ENCODE assay signal across 8 mouse cellular contexts in the genomic region with DNA sequence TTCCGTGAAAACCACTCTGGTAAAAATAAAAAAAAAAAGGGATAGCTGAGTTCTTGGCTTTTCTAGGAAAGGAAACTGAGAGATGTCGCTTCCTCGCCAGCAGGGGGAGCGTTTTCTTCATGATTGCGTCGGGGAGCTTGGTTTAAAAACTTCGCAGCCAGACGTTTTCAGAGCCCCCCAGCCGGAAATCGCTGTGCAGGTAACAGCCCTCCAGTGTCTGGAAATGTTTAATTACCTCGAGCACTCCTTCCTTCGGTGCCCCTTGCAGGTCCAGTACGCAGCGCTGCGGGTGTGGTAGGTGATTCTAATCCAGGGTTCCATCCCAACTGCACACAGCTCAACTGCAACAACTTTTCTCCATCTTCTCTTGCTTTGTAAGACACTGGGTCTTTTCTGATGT. TPM values are rescaled to one million over a fixed set of nuclear protein-coding genes. Genes with fewer than 3 reads are reported as not detected.
DNase-seq lines count a peak whose midpoint lies in the region; ATAC-seq and TF ChIP-seq lines count a peak whose summit lies in the region.

Gene Osr1 (plus strand): TSS at position 146 of the 400 bp plus-strand sequence.

- in situ Hi-C loops in Patski (cut with MboI; ENCODE audit: low pct_unique_long_range_greater_than_20kb) = loop anchor here (5.0 to 10.0 kb wide), 5 partner anchors 315 to 967 kb away; no protein-coding TSS in a partner anchor

- peak; percentile 77 for DNase-seq in 3T3-L1 (ENCODE audit: low read depth, low spot score)
- DNase-seq in Patski (ENCODE audit: low read depth, low spot score) = no peak
- DNase-seq in embryo, embryonic 10.5 days (ENCODE audit: low spot score) = peak; percentile 84
- peak; percentile 64 for DNase-seq in heart, adult 8-10 months (ENCODE audit: low spot score)
- peak; percentile 66 for DNase-seq in liver, postnatal 0 days

- no peak for TF ChIP-seq EP300 in liver, postnatal 0 days (IDR thresholded peaks at IDR 0.05; ENCODE audit: low read depth)

- 0% methylated on average over 15 of the region's 15 CpGs for WGBS in kidney, embryonic 14.5 days
- 1% methylated on average over 15 of the region's 15 CpGs for WGBS in liver, postnatal 0 days (ENCODE audit: insufficient replicate concordance)
- WGBS in neural tube, embryonic 13.5 days = under 1% methylated on average over 15 of the region's 15 CpGs

- no peaks in the 10 kb centered on the region for H3K27me3 ChIP-seq in Patski
- H3K27me3 ChIP-seq in kidney, embryonic 14.5 days (ENCODE audit: control insufficient read depth, insufficient read depth, low read length) = peaks cover 16% of the 10 kb centered on the region
- H3K27me3 ChIP-seq in liver, postnatal 0 days (ENCODE audit: insufficient read depth, low read length) = peaks cover 49% of the 10 kb centered on the region
- H3K27me3 ChIP-seq in neural tube, embryonic 13.5 days = peaks cover 74% of the 10 kb centered on the region

- POLR2A ChIA-PET in Patski (lab: Charles Lee) = interaction anchor here (1.3 to 1.6 kb wide), 2 partner anchors 651 to 653 kb away, joined by 3 read pairs; no protein-coding TSS in a partner anchor

- H3K9ac ChIP-seq in kidney, embryonic 14.5 days (ENCODE audit: low read depth, low read length) = peak within 1 kb of the TSS; percentile 2; the same call in 1 of the 2 replicates
- H3K9ac ChIP-seq in liver, postnatal 0 days (replicated peaks) = no peak within 1 kb of the TSS
- H3K9ac ChIP-seq in neural tube, embryonic 13.5 days = no peak within 1 kb of the TSS

- H3K4me2 ChIP-seq in kidney, embryonic 14.5 days (replicated peaks; ENCODE audit: low read depth, low read length) = peak within 1 kb of the TSS; percentile 62
- peak within 1 kb of the TSS; percentile 73 for H3K4me2 ChIP-seq in liver, postnatal 0 days (ENCODE audit: low read depth, low read length)
- H3K4me2 ChIP-seq in neural tube, embryonic 13.5 days = peak within 1 kb of the TSS; percentile 53

- H3K27ac ChIP-seq in kidney, embryonic 14.5 days (ENCODE audit: low read depth, low read length) = no peak within 1 kb of the TSS
- no peak within 1 kb of the TSS for H3K27ac ChIP-seq in liver, postnatal 0 days (ENCODE audit: low read depth)
- H3K27ac ChIP-seq in neural tube, embryonic 13.5 days (replicated peaks) = no peak within 1 kb of the TSS

- ATAC-seq in Patski = no peak
- ATAC-seq in kidney, embryonic 14.5 days (ENCODE audit: low FRiP score, low TSS enrichment) = peak; percentile 17; the same call in 1 of the 2 replicates
- ATAC-seq in liver, postnatal 0 days = no peak
- peak; percentile 42; the same call in 1 of the 2 replicates for ATAC-seq in neural tube, embryonic 13.5 days (ENCODE audit: low read depth)
- ATAC-seq in inflammation-experienced regulatory T-cells, adult 6 months = no peak

- H3K4me3 ChIP-seq in kidney, embryonic 14.5 days (ENCODE audit: low read length) = peak within 1 kb of the TSS; percentile 41
- peak within 1 kb of the TSS; percentile 52 for H3K4me3 ChIP-seq in liver, postnatal 0 days (ENCODE audit: low read depth, low read length)
- H3K4me3 ChIP-seq in neural tube, embryonic 13.5 days = peak within 1 kb of the TSS; percentile 26

- TF ChIP-seq CTCF in Patski (IDR thresholded peaks at IDR 0.05) = peak; percentile 83
- TF ChIP-seq CTCF in liver, postnatal 0 days (IDR thresholded peaks at IDR 0.05; ENCODE audit: low read depth) = peak; percentile 68

- no peaks in the 10 kb centered on the region for H3K9me3 ChIP-seq in kidney, embryonic 14.5 days (ENCODE audit: control insufficient read depth, low read length)
- H3K9me3 ChIP-seq in liver, postnatal 0 days (ENCODE audit: low read length) = no peaks in the 10 kb centered on the region
- H3K9me3 ChIP-seq in neural tube, embryonic 13.5 days = no peaks in the 10 kb centered on the region

- H3K4me1 ChIP-seq in kidney, embryonic 14.5 days (ENCODE audit: control insufficient read depth, insufficient read depth, low read length) = peaks cover 8% of the 10 kb centered on the region
- H3K4me1 ChIP-seq in liver, postnatal 0 days (ENCODE audit: insufficient read depth) = peaks cover 3% of the 10 kb centered on the region; the same call in 1 of the 2 replicates
- H3K4me1 ChIP-seq in neural tube, embryonic 13.5 days (replicated peaks) = peaks cover 21% of the 10 kb centered on the region

- no peaks in the 10 kb centered on the region for H3K36me3 ChIP-seq in kidney, embryonic 14.5 days (ENCODE audit: control insufficient read depth, insufficient read depth, low read length)
- no peaks in the 10 kb centered on the region for H3K36me3 ChIP-seq in liver, postnatal 0 days (replicated peaks; ENCODE audit: insufficient read depth, low read length)
- H3K36me3 ChIP-seq in neural tube, embryonic 13.5 days = no peaks in the 10 kb centered on the region

- CTCF ChIA-PET in Patski (lab: Charles Lee) = interaction anchor here (1.6 to 2.0 kb wide), 4 partner anchors 15 to 868 kb away, joined by 4 to 14 read pairs (median 8); no protein-coding TSS in a partner anchor

RNA-seq across cellular contexts. Expression of gene Osr1, which starts in this region (rescaled TPM):
- polyA plus RNA-seq in Patski (2021) = 0.17 TPM
- 1 to 10 TPM; 2.2 to 4.3 (median 3.5) TPM for total RNA-seq in heart, adult 8-10 months (2022)
- polyA plus RNA-seq in kidney, embryonic 14.5 days (2014; fragmentation: Nextera tagmentation; extraction: Ambion mirVana) = 35.0 and 47.2 TPM in 2 replicates
- polyA plus RNA-seq in liver, postnatal 0 days (2015; fragmentation: Nextera tagmentation; extraction: Ambion mirVana) = 0.12 and 0.27 TPM in 2 replicates
- 12.3 and 15.7 TPM in 2 replicates for polyA plus RNA-seq in neural tube, embryonic 13.5 days (2015; fragmentation: Nextera tagmentation; extraction: Ambion mirVana)
- polyA plus RNA-seq in inflammation-experienced regulatory T-cells, adult 6 months (2017; shearing (Covaris generic)) = not detected

Comparison
In these comparisons a context has a peak if more than half of its experiments do, and no peak if none do; other contexts are left out.
1. RNA of gene Osr1 (polyA plus RNA-seq): 35.0 to 47.2 TPM in kidney, embryonic 14.5 days and 12.3 to 15.7 TPM in neural tube, embryonic 13.5 days; 0.17 TPM in Patski (single experiment), 0.12 to 0.27 TPM in liver, postnatal 0 days and not detected in inflammation-experienced regulatory T-cells, adult 6 months; every median in the first group is over 10 times any median in the second.
2. Peak in DNase-seq, H3K4me3 ChIP-seq and H3K4me2 ChIP-seq in liver, postnatal 0 days; RNA of the gene not detected or under 1 TPM.
3. ATAC-seq: peak in kidney, embryonic 14.5 days (single experiment) and neural tube, embryonic 13.5 days (single experiment); none in Patski (single experiment), liver, postnatal 0 days (single experiment) and inflammation-experienced regulatory T-cells, adult 6 months (single experiment).
4. Peak in every context shown above with its lines, with median percentiles within 50 percentile points of each other: H3K4me2 ChIP-seq and H3K4me3 ChIP-seq.